Mouse (Mus musculus) G1E (cell line): ENCODE data around the gene Col25a1.

Experiments used
- CTCF ChIP-seq: IDR thresholded peaks from 2 replicates; pipeline ENCODE4 v1.5.1; 2012; ENCODE audit warnings: low read depth, low read length, inconsistent platforms, mixed read lengths
- GATA1 ChIP-seq: IDR thresholded peaks from 2 replicates; pipeline ENCODE4 v1.6.1; 2012; ENCODE audit warnings: borderline replicate concordance, low read length, inconsistent platforms, mixed read lengths
- GATA2 ChIP-seq: IDR thresholded peaks from 2 replicates; pipeline ENCODE4 v1.6.1; 2012; ENCODE audit warnings: low read depth, low read length, inconsistent platforms, borderline replicate concordance
- POLR2AphosphoS5 ChIP-seq: IDR thresholded peaks from 2 replicates; pipeline ENCODE4 v1.6.1; 2012; ENCODE audit warnings: low read depth, low read length, inconsistent platforms; ENCODE audit not compliant: insufficient replicate concordance
- TAL1 ChIP-seq: conservative IDR thresholded peaks from 2 replicates; pipeline ENCODE4 v1.6.1; 2012; ENCODE audit warnings: low read depth, low read length, inconsistent platforms, mixed read lengths

- TF ChIP-seq CTCF: no peak
- TF ChIP-seq POLR2AphosphoS5: no peak
- TF ChIP-seq GATA1: no peak
- no peak for TF ChIP-seq TAL1
- TF ChIP-seq GATA2: no peak
Observed at GRCm38 (mm10) chr3:130521834-130522476, 390.7 kb downstream of the Col25a1 start.
